Mouse (Mus musculus): Measurements from ENCODE around the gene Sbk1. TPM values are rescaled to one million over a fixed set of nuclear protein-coding genes. Genes with fewer than 3 reads are reported as not detected.
"Not testable (repeated sequence)": the region's sequence is repeated elsewhere in the genome, so short reads cannot be mapped to it uniquely, and the experiment has no call there.

Gene Sbk1
- polyA plus RNA-seq, 1 experiment from 2014 or later: 19.7 TPM

DNA sequence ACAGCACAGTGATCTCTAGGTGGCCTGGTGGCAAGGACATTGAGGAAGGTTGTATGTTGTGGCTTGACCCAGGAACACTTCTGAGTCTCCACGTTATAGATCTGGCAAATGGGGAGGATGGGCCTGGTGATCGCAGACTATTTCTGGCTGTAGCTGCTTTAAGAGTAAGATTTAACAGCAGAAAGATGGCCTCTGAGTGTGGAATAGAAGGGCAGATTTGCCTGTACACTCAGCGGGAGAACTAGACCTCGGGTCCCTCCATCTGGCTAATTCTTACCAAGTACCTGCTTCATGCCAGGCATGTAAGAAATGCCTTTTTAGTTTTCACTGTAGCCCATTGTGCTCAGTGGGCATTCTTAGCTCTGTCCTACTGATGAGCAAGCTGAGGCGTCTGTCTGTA lies 6.4 kb downstream of the Sbk1 start:
- H3K9ac ChIP-seq (ENCODE audit: low read depth, low read length): no peak overlapping the region
- no peak overlapping the region for H3K4me2 ChIP-seq (ENCODE audit: low read length)
- H3K27me3 ChIP-seq (ENCODE audit: insufficient read depth, low read length): no peaks in the 10 kb centered on the region
- ATAC-seq (replicated peaks; ENCODE audit: low FRiP score, low read depth): no peak
- 91% methylated on average over 5 of the region's 5 CpGs for WGBS
- H3K4me3 ChIP-seq (replicated peaks; ENCODE audit: low read depth, low read length): no peak overlapping the region
- no peak for DNase-seq (ENCODE audit: low spot score)
- H3K9me3 ChIP-seq (replicated peaks; ENCODE audit: low read length): no peaks in the 10 kb centered on the region
- H3K4me1 ChIP-seq (replicated peaks; ENCODE audit: insufficient read depth, low read length): peaks cover 15% of the 10 kb centered on the region; the same call in 1 of the 2 replicates
- TF ChIP-seq CTCF (IDR thresholded peaks at IDR 0.05; ENCODE audit: low read depth): no peak
- no peaks in the 10 kb centered on the region for H3K36me3 ChIP-seq (ENCODE audit: insufficient read depth, low read length)
- H3K27ac ChIP-seq: no peak overlapping the region

DNA sequence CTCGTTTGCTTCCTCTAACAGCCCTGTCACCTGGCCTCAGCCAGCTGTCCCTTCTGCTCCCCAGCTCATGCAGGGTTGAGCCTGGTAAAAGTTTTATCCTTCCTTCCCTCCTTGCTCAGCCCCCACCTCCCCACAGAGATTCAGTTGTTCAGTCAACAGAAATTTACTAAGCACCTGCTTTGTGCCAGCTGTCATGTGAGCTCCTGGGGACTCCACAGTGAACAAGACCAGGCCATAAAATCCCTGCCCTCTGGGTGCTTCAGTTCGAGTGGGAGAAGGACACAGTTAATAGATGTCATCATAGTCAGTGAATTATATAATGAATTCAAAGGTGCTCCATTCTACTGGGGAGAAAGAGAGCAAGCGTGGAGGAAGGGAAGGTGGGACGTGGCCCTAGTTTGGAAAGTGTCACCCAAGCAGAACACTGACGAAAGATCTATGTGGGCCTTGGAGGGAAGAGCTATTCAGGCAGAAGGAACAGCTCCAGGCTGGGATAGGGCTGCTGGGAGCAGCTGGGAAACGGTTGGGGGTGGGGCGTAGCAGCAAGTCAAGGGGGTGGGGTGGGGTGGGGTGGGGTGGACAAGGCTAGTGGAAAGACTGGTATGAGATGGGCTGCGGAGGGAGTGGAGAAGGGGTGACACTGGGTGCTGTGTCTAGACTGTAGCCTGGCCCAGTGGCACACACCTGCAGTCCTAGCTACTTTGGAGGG lies 7.5 kb downstream of the Sbk1 start:
- Histone ChIP-seq H3K4me2 (ENCODE audit: low read length) (no peak overlapping the region), H3K9ac (ENCODE audit: low read depth, low read length) (no peak overlapping the region), H3K27ac (no peak overlapping the region), H3K27me3 (ENCODE audit: insufficient read depth, low read length) (no peaks in the 10 kb centered on the region), H3K4me1 (replicated peaks; ENCODE audit: insufficient read depth, low read length) (peaks cover 6% of the 10 kb centered on the region; the same call in 1 of the 2 replicates), H3K4me3 (replicated peaks; ENCODE audit: low read depth, low read length) (no peak overlapping the region), H3K36me3 (ENCODE audit: insufficient read depth, low read length) (no peaks in the 10 kb centered on the region), H3K9me3 (replicated peaks; ENCODE audit: low read length) (no peaks in the 10 kb centered on the region)
- ATAC-seq (replicated peaks; ENCODE audit: low FRiP score, low read depth): no peak
- no peak for TF ChIP-seq CTCF (IDR thresholded peaks at IDR 0.05; ENCODE audit: low read depth)
- 61% methylated on average over 8 of the region's 8 CpGs for WGBS
- no peak for DNase-seq (ENCODE audit: low spot score)

GRCm38 (mm10) chr7:126280696-126281095 lies 8.3 kb downstream of the Sbk1 start:
- H3K4me2 ChIP-seq (ENCODE audit: low read length): no peak overlapping the region
- WGBS: 63% methylated on average over 6 of the region's 6 CpGs
- H3K27me3 ChIP-seq (ENCODE audit: insufficient read depth, low read length): no peaks in the 10 kb centered on the region
- H3K9me3 ChIP-seq (replicated peaks; ENCODE audit: low read length): no peaks in the 10 kb centered on the region
- no peak overlapping the region for H3K27ac ChIP-seq
- peak; percentile 40 for DNase-seq (ENCODE audit: low spot score)
- no peaks in the 10 kb centered on the region for H3K36me3 ChIP-seq (ENCODE audit: insufficient read depth, low read length)
- H3K4me3 ChIP-seq (replicated peaks; ENCODE audit: low read depth, low read length): no peak overlapping the region
- no peak overlapping the region for H3K9ac ChIP-seq (ENCODE audit: low read depth, low read length)
- peaks cover 5% of the 10 kb centered on the region; the same call in 1 of the 2 replicates for H3K4me1 ChIP-seq (replicated peaks; ENCODE audit: insufficient read depth, low read length)
- TF ChIP-seq CTCF (IDR thresholded peaks at IDR 0.05; ENCODE audit: low read depth): no peak
- ATAC-seq (replicated peaks; ENCODE audit: low FRiP score, low read depth): no peak

GRCm38 (mm10) chr7:126281876-126282682 lies 9.7 kb downstream of the Sbk1 start:
- ATAC-seq (replicated peaks; ENCODE audit: low FRiP score, low read depth) (no peak), DNase-seq (ENCODE audit: low spot score) (no peak)
- Histone ChIP-seq H3K36me3 (ENCODE audit: insufficient read depth, low read length) (no peaks in the 10 kb centered on the region), H3K9me3 (replicated peaks; ENCODE audit: low read length) (no peaks in the 10 kb centered on the region), H3K9ac (ENCODE audit: low read depth, low read length) (no peak overlapping the region), H3K4me1 (replicated peaks; ENCODE audit: insufficient read depth, low read length) (peaks cover 5% of the 10 kb centered on the region; the same call in 1 of the 2 replicates), H3K27ac (no peak overlapping the region), H3K27me3 (ENCODE audit: insufficient read depth, low read length) (no peaks in the 10 kb centered on the region), H3K4me3 (replicated peaks; ENCODE audit: low read depth, low read length) (no peak overlapping the region), H3K4me2 (ENCODE audit: low read length) (no peak overlapping the region)
- WGBS: 76% methylated on average over 16 of the region's 16 CpGs
- TF ChIP-seq CTCF (IDR thresholded peaks at IDR 0.05; ENCODE audit: low read depth): no peak

GRCm38 (mm10) chr7:126282683-126282990 lies 10.2 kb downstream of the Sbk1 start:
- H3K9ac ChIP-seq (ENCODE audit: low read depth, low read length); DNase-seq (ENCODE audit: low spot score); H3K36me3 ChIP-seq (ENCODE audit: insufficient read depth, low read length); H3K27me3 ChIP-seq (ENCODE audit: insufficient read depth, low read length); H3K4me2 ChIP-seq (ENCODE audit: low read length); H3K4me3 ChIP-seq (replicated peaks; ENCODE audit: low read depth, low read length); H3K9me3 ChIP-seq (replicated peaks; ENCODE audit: low read length); H3K27ac ChIP-seq; ATAC-seq (replicated peaks; ENCODE audit: low FRiP score, low read depth); H3K4me1 ChIP-seq (replicated peaks; ENCODE audit: insufficient read depth, low read length): not testable (repeated sequence)
- 65% methylated on average over 7 of the region's 8 CpGs for WGBS

- Histone ChIP-seq H3K9ac (ENCODE audit: low read depth, low read length) (no peak overlapping the region), H3K4me1 (replicated peaks; ENCODE audit: insufficient read depth, low read length) (no peaks in the 10 kb centered on the region; the same call in 1 of the 2 replicates), H3K27me3 (ENCODE audit: insufficient read depth, low read length) (no peaks in the 10 kb centered on the region), H3K9me3 (replicated peaks; ENCODE audit: low read length) (no peaks in the 10 kb centered on the region), H3K36me3 (ENCODE audit: insufficient read depth, low read length) (no peaks in the 10 kb centered on the region), H3K27ac (no peak overlapping the region), H3K4me2 (ENCODE audit: low read length) (no peak overlapping the region), H3K4me3 (replicated peaks; ENCODE audit: low read depth, low read length) (no peak overlapping the region)
- TF ChIP-seq CTCF (IDR thresholded peaks at IDR 0.05; ENCODE audit: low read depth): no peak
- ATAC-seq (replicated peaks; ENCODE audit: low FRiP score, low read depth) (no peak), DNase-seq (ENCODE audit: low spot score) (no peak)
- WGBS: 84% methylated on average over 5 of the region's 5 CpGs
Observed at GRCm38 (mm10) chr7:126284021-126284420, 11.6 kb downstream of the Sbk1 start.
